Mouse (Mus musculus) gastrocnemius, postnatal 14 days (tissue): ENCODE results near the gene 3110082I17Rik. TPM values are rescaled to one million over a fixed set of nuclear protein-coding genes. Genes with fewer than 3 reads are reported as not detected.

Source experiments
- DNase-seq: peaks from one replicate; pipeline ENCODE4 v3.0.0; 2021; ENCODE audit warnings: mixed read lengths
- intact Hi-C: fragments of 180-260 bp; cut with DNase I; formaldehyde crosslinking; loops from one replicate; pipeline ENCODE4 v1.15.1; 2025; ENCODE audit warnings: low total_unique reads
- long read RNA-seq, 2 experiments: library from polyadenylated mRNA; stranded (forward); transcript quantifications; one replicate each; pipeline ENCODE4 v2.0.0; 2021
- total RNA-seq, 2 experiments: library from RNA; stranded (reverse); gene quantifications; 2 replicates each; pipeline ENCODE4 v1.2.3; 2021

3110082I17Rik gene
- 1 to 10 TPM; 9.2 TPM for total RNA-seq
- long read RNA-seq, experiment 1, transcript 3110082I17Rik-201 (5 exons, 1,429 nt): major isoform, 7 of 10 reads
- long read RNA-seq, experiment 1, partial matches to known transcripts: 0 of 10 reads
- long read RNA-seq, experiment 1, other reads (novel, unspliced or antisense): 3 of 10 reads
- long read RNA-seq, experiment 2, transcript 3110082I17Rik-201 (5 exons, 1,429 nt): major isoform, 10 of 21 reads
- long read RNA-seq, experiment 2, partial matches to known transcripts: 3 of 21 reads
- long read RNA-seq, experiment 2, other reads (novel, unspliced or antisense): 8 of 21 reads

- intact Hi-C loops: loop anchor here (5.0 kb wide), 1 partner anchor 48 kb away; no protein-coding TSS in a partner anchor
- DNase-seq: peak; percentile 98
Measured at GRCm38 (mm10) chr5:139460384-139461067, at the start of gene 3110082I17Rik. Gene 3110082I17Rik, minus strand, starts transcription at chr5:139460527.

GRCm38 (mm10) chr5:139506207-139506606, 45.9 kb upstream of the 3110082I17Rik start:
- intact Hi-C loops: loop anchor here (5.0 kb wide), 1 partner anchor 149 kb away; no protein-coding TSS in a partner anchor
- no peak for DNase-seq

GRCm38 (mm10) chr5:139505073-139505606, 44.8 kb upstream of the 3110082I17Rik start:
- DNase-seq: peak; percentile 75
- intact Hi-C loops: loop anchor here (5.0 kb wide), 1 partner anchor 148 kb away; no protein-coding TSS in a partner anchor

- no peak for DNase-seq
- intact Hi-C loops: no loop called here
Measured at GRCm38 (mm10) chr5:139502281-139502680, 42.0 kb upstream of the 3110082I17Rik start.

- intact Hi-C loops: no loop called here
- DNase-seq: no peak
Measured at GRCm38 (mm10) chr5:139498791-139499190, 38.5 kb upstream of the 3110082I17Rik start.

GRCm38 (mm10) chr5:139496939-139497338, 36.6 kb upstream of the 3110082I17Rik start:
- intact Hi-C loops: no loop called here

GRCm38 (mm10) chr5:139495019-139495669, 34.8 kb upstream of the 3110082I17Rik start:
- intact Hi-C loops: no loop called here
- no peak for DNase-seq

More at GRCm38 (mm10) chr5:139496939-139497338, 36.6 kb upstream of the 3110082I17Rik start:
- DNase-seq: no peak

GRCm38 (mm10) chr5:139493690-139494089, 33.4 kb upstream of the 3110082I17Rik start:
- intact Hi-C loops: no loop called here
- DNase-seq: no peak

GRCm38 (mm10) chr5:139491348-139491747, 31.0 kb upstream of the 3110082I17Rik start:
- intact Hi-C loops: no loop called here
- DNase-seq: no peak

GRCm38 (mm10) chr5:139490131-139490530, 29.8 kb upstream of the 3110082I17Rik start:
- no peak for DNase-seq
- intact Hi-C loops: no loop called here

- intact Hi-C loops: no loop called here
- DNase-seq: peak; percentile 99
Measured at GRCm38 (mm10) chr5:139484185-139484814, 24.0 kb upstream of the 3110082I17Rik start, which contains the start of gene Zfand2a. Gene Zfand2a, minus strand, starts transcription at chr5:139484549.

- no peak for DNase-seq
- intact Hi-C loops: no loop called here
Measured at GRCm38 (mm10) chr5:139483171-139483848, 23.0 kb upstream of the 3110082I17Rik start.

- DNase-seq: no peak
- intact Hi-C loops: no loop called here
Measured at GRCm38 (mm10) chr5:139480406-139480805, 20.1 kb upstream of the 3110082I17Rik start.

- intact Hi-C loops: no loop called here
- no peak for DNase-seq
Measured at GRCm38 (mm10) chr5:139479088-139479487, 18.8 kb upstream of the 3110082I17Rik start.

- DNase-seq: no peak
- intact Hi-C loops: no loop called here
Measured at GRCm38 (mm10) chr5:139474741-139475140, 14.4 kb upstream of the 3110082I17Rik start.

GRCm38 (mm10) chr5:139467998-139468397, 7.7 kb upstream of the 3110082I17Rik start:
- intact Hi-C loops: loop anchor here (5.0 kb wide), 1 partner anchor 106 kb away; no protein-coding TSS in a partner anchor
- DNase-seq: no peak

- DNase-seq: no peak
- intact Hi-C loops: loop anchor here (5.0 kb wide), 1 partner anchor 104 kb away; no protein-coding TSS in a partner anchor
Measured at GRCm38 (mm10) chr5:139466801-139467200, 6.5 kb upstream of the 3110082I17Rik start.

GRCm38 (mm10) chr5:139466373-139466772, 6.0 kb upstream of the 3110082I17Rik start:
- no peak for DNase-seq
- intact Hi-C loops: loop anchor here (5.0 kb wide), 1 partner anchor 104 kb away; no protein-coding TSS in a partner anchor
